Mouse (Mus musculus): Measurements from ENCODE around the gene Gal3st3. TPM values are rescaled to one million over a fixed set of nuclear protein-coding genes. Genes with fewer than 3 reads are reported as not detected.

The Gal3st3 gene
- polyA plus RNA-seq, 1 experiment from 2014 or later = 10.3 TPM

Other genes with a start within 250 kb of the Gal3st3 start
- 2.7 and 3.7 TPM in 2 replicates for gene Rin1, start 247.8 kb upstream of the Gal3st3 start, polyA plus RNA-seq (2016; fragmentation: Nextera tagmentation; extraction: Ambion mirVana)
- 15.9 and 17.6 TPM in 2 replicates for gene Cd248, start 230.3 kb upstream of the Gal3st3 start, polyA plus RNA-seq (2016; fragmentation: Nextera tagmentation; extraction: Ambion mirVana)
- gene Tmem151a, start 212.8 kb upstream of the Gal3st3 start, polyA plus RNA-seq (2016; fragmentation: Nextera tagmentation; extraction: Ambion mirVana) = 0.47 and 1.7 TPM in 2 replicates
- 67.1 and 74.2 TPM in 2 replicates for gene Yif1a, start 209.8 kb upstream of the Gal3st3 start, polyA plus RNA-seq (2016; fragmentation: Nextera tagmentation; extraction: Ambion mirVana)
- gene Cnih2, start 199.8 kb upstream of the Gal3st3 start, polyA plus RNA-seq (2016; fragmentation: Nextera tagmentation; extraction: Ambion mirVana) = 33.2 and 34.2 TPM in 2 replicates
- gene Rab1b, start 191.3 kb upstream of the Gal3st3 start, polyA plus RNA-seq (2016; fragmentation: Nextera tagmentation; extraction: Ambion mirVana) = 253 and 255 TPM in 2 replicates
- 26.4 and 27.5 TPM in 2 replicates for gene Klc2, start 179.8 kb upstream of the Gal3st3 start, polyA plus RNA-seq (2016; fragmentation: Nextera tagmentation; extraction: Ambion mirVana)
- 21.3 and 22.7 TPM in 2 replicates for gene Pacs1, start 25.2 kb upstream of the Gal3st3 start, polyA plus RNA-seq (2016; fragmentation: Nextera tagmentation; extraction: Ambion mirVana)
- 458 and 482 TPM in 2 replicates for gene Sf3b2, start 2.9 kb upstream of the Gal3st3 start, polyA plus RNA-seq (2016; fragmentation: Nextera tagmentation; extraction: Ambion mirVana)
- gene Catsper1, start 37.4 kb downstream of the Gal3st3 start, polyA plus RNA-seq (2016; fragmentation: Nextera tagmentation; extraction: Ambion mirVana) = not detected in 2 replicates
- 0.56 TPM in 1 of 2 replicates, not detected in the other for gene Cst6, start 51.2 kb downstream of the Gal3st3 start, polyA plus RNA-seq (2016; fragmentation: Nextera tagmentation; extraction: Ambion mirVana)
- gene Eif1ad, start 68.4 kb downstream of the Gal3st3 start, polyA plus RNA-seq (2016; fragmentation: Nextera tagmentation; extraction: Ambion mirVana) = 90.6 and 95.3 TPM in 2 replicates
- gene Banf1, start 68.8 kb downstream of the Gal3st3 start, polyA plus RNA-seq (2016; fragmentation: Nextera tagmentation; extraction: Ambion mirVana) = 614 and 621 TPM in 2 replicates
- gene Sart1, start 90.4 kb downstream of the Gal3st3 start, polyA plus RNA-seq (2016; fragmentation: Nextera tagmentation; extraction: Ambion mirVana) = 96.6 and 97.6 TPM in 2 replicates
- not detected in 2 replicates for gene Tsga10ip, start 104.2 kb downstream of the Gal3st3 start, polyA plus RNA-seq (2016; fragmentation: Nextera tagmentation; extraction: Ambion mirVana)
- gene Drap1, start 126.6 kb downstream of the Gal3st3 start, polyA plus RNA-seq (2016; fragmentation: Nextera tagmentation; extraction: Ambion mirVana) = 198 and 208 TPM in 2 replicates
- 42.2 and 42.3 TPM in 2 replicates for gene AI837181, start 126.8 kb downstream of the Gal3st3 start, polyA plus RNA-seq (2016; fragmentation: Nextera tagmentation; extraction: Ambion mirVana)
- not detected in 2 replicates for gene Fosl1, start 149.2 kb downstream of the Gal3st3 start, polyA plus RNA-seq (2016; fragmentation: Nextera tagmentation; extraction: Ambion mirVana)
- gene Ccdc85b, start 159.6 kb downstream of the Gal3st3 start, polyA plus RNA-seq (2016; fragmentation: Nextera tagmentation; extraction: Ambion mirVana) = 5.5 and 6.7 TPM in 2 replicates
- gene Fibp, start 162.3 kb downstream of the Gal3st3 start, polyA plus RNA-seq (2016; fragmentation: Nextera tagmentation; extraction: Ambion mirVana) = 93.1 TPM in 2 replicates
- 1.1 and 1.4 TPM in 2 replicates for gene Ctsw, start 170.2 kb downstream of the Gal3st3 start, polyA plus RNA-seq (2016; fragmentation: Nextera tagmentation; extraction: Ambion mirVana)
- gene Efemp2, start 175.6 kb downstream of the Gal3st3 start, polyA plus RNA-seq (2016; fragmentation: Nextera tagmentation; extraction: Ambion mirVana) = 46.9 and 50.9 TPM in 2 replicates
- gene Mus81, start 190.1 kb downstream of the Gal3st3 start, polyA plus RNA-seq (2016; fragmentation: Nextera tagmentation; extraction: Ambion mirVana) = 40.9 and 42.9 TPM in 2 replicates
- 2,991 and 3,010 TPM in 2 replicates for gene Cfl1, start 192.1 kb downstream of the Gal3st3 start, polyA plus RNA-seq (2016; fragmentation: Nextera tagmentation; extraction: Ambion mirVana)
- not detected in 2 replicates for gene 1700020D05Rik, start 205.5 kb downstream of the Gal3st3 start, polyA plus RNA-seq (2016; fragmentation: Nextera tagmentation; extraction: Ambion mirVana)
- gene Snx32, start 212.2 kb downstream of the Gal3st3 start, polyA plus RNA-seq (2016; fragmentation: Nextera tagmentation; extraction: Ambion mirVana) = 7.0 and 7.9 TPM in 2 replicates